Mouse (Mus musculus) v-Abl transformed pro-B cells (cell line): Measurements from ENCODE around the gene Gm20441.

ENCODE experiments used
- in situ Hi-C, 2 experiments: fragments of 400-800 bp; cut with MboI; formaldehyde crosslinking; loops; one replicate each; pipeline ENCODE4 v1.15.1; 2025; ENCODE audit not compliant: unreplicated experiment in 2 of 2

The Gm20441 gene

DNA sequence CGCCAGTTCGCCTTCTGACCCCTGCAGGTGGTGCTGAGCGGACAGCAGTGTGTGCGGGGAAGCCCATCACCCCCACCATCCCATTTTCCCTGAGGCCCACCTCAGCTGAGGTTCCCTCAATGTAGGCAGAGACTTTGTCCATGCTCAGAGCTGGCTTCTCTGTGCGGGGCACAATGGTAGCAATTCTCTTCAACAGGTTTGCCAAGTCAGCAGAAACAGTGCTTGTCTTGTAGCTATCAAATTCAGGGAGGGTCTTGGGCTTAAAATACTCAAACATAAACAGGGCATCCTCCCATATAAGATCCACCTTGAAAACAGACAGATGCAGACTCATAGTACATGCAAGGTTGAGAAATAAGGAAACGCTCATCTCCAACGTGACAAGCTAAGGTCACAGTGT, 55.3 kb downstream of the Gm20441 start:
- in situ Hi-C loops = loop anchor here in 1 of 2 experiments (25.0 kb wide), 1 partner anchor 487 kb away; no protein-coding TSS in a partner anchor
